Mouse (Mus musculus): ENCODE data around the gene Cbl. TPM values are rescaled to one million over a fixed set of nuclear protein-coding genes. Genes with fewer than 3 reads are reported as not detected.

The Cbl gene
- polyA plus RNA-seq, 1 experiment from 2014 or later = 21.9 TPM

DNA sequence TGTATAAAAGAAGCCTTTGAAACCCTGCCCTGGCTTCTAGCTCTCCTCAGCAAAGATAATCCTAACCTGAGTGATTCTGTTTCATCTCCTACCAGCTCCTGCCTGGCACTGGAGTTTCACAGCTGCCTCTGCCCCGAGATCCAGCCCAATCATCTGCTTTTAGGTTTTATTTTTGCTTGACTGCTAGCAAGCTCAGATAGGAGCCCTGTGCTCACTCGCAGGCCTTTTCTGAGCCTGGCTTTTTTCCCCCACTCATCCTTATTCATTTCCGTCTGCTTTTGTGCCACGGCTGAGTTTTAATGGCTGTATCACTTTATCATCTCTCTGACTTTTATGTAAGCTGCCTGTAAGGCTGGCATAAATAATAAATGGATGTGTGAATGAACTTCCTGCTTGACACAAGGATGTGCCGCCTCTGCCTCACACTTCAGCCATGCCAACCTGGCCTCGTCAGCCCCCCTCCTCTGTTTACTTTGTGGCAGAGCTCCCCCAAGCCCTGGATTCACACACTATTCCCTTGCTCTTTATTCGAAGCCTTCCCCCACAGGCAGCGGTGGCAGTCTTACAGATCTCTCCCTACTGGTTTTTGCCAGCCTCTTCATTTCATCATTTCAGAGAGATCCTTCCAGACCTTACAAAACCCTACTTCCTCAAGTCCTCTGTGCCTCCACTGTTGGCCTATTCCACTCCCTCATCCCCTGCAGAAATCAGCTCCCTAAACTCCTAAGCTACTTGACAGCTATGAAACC, 32.8 kb upstream of the Cbl start:
- DNase-seq (no peak), ATAC-seq (ENCODE audit: insufficient read depth) (no peak)
- H3K36me3 ChIP-seq (ENCODE audit: insufficient read depth) = no peaks in the 10 kb centered on the region
- TF ChIP-seq CTCF (IDR thresholded peaks at IDR 0.05; ENCODE audit: low read depth) = no peak
- peak overlapping the region; percentile 80; the same call in 1 of the 2 replicates for H3K27ac ChIP-seq (ENCODE audit: low read depth)
- peaks cover 10% of the 10 kb centered on the region for H3K4me1 ChIP-seq (ENCODE audit: insufficient read depth)
- H3K4me2 ChIP-seq = peak overlapping the region; percentile 79
- H3K4me3 ChIP-seq (ENCODE audit: low read depth, low read length) = no peak overlapping the region
- 37% methylated on average over 8 of the region's 8 CpGs for WGBS
- peak overlapping the region; percentile 79; the same call in 1 of the 2 replicates for H3K9ac ChIP-seq
- no peaks in the 10 kb centered on the region for H3K9me3 ChIP-seq (ENCODE audit: low read depth, low read length)
- H3K27me3 ChIP-seq (ENCODE audit: insufficient read depth, low read length) = no peaks in the 10 kb centered on the region

DNA sequence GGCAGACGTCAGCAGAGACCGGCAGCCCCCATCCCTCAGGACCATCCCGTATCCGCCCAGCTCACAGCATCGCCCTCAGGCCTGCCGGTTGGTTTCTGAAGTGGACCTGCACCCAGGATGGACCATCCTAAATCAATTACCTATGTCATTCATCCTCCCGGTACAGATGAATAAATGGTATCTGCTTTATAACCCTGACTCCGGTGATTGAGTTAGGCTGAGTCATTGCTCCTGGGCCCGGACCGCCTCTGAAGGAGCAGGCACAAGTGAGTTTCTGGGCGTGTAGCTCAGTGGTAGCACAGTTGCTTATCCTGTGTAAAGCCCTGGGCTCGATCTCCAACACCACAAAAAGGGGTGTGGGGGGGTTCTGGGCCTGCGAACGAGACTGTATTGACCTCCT, 27.5 kb upstream of the Cbl start:
- H3K4me3 ChIP-seq (ENCODE audit: low read depth, low read length) = no peak overlapping the region
- DNase-seq = no peak
- H3K9me3 ChIP-seq (ENCODE audit: low read depth, low read length) = no peaks in the 10 kb centered on the region
- no peaks in the 10 kb centered on the region for H3K27me3 ChIP-seq (ENCODE audit: insufficient read depth, low read length)
- WGBS = 83% methylated on average over 14 of the region's 14 CpGs
- no peaks in the 10 kb centered on the region; the same call in 1 of the 2 replicates for H3K4me1 ChIP-seq (ENCODE audit: insufficient read depth)
- no peak overlapping the region for H3K4me2 ChIP-seq
- no peak for ATAC-seq (ENCODE audit: insufficient read depth)
- no peak overlapping the region for H3K27ac ChIP-seq (ENCODE audit: low read depth)
- no peak for TF ChIP-seq CTCF (IDR thresholded peaks at IDR 0.05; ENCODE audit: low read depth)
- no peak overlapping the region for H3K9ac ChIP-seq
- H3K36me3 ChIP-seq (ENCODE audit: insufficient read depth) = no peaks in the 10 kb centered on the region

DNA sequence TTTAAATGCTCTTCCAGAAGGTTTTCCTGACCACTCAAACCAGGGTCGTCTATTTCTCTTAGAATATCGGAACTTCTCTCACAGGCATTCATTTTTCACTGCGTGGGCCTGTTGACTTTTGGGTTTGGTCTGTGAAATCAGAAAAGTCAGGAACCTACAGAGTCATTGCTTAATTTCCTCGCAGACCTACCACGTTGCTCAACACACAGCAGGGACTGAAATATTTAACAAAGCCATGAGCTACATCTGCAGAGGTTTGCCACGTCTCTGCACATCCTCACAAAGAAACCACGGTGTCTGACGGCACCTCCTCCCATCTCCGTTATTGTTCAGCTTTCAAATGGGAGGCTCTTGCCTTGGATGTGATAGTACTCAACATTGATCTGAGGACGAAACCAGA, 25.2 kb upstream of the Cbl start:
- Histone ChIP-seq H3K4me1 (ENCODE audit: insufficient read depth) (no peaks in the 10 kb centered on the region), H3K4me2 (no peak overlapping the region), H3K36me3 (ENCODE audit: insufficient read depth) (no peaks in the 10 kb centered on the region), H3K27ac (ENCODE audit: low read depth) (no peak overlapping the region), H3K4me3 (ENCODE audit: low read depth, low read length) (no peak overlapping the region), H3K27me3 (ENCODE audit: insufficient read depth, low read length) (no peaks in the 10 kb centered on the region), H3K9me3 (ENCODE audit: low read depth, low read length) (no peaks in the 10 kb centered on the region), H3K9ac (no peak overlapping the region)
- no peak for TF ChIP-seq CTCF (IDR thresholded peaks at IDR 0.05; ENCODE audit: low read depth)
- ATAC-seq (ENCODE audit: insufficient read depth) = no peak
- DNase-seq = no peak
- WGBS = 73% methylated on average over 10 of the region's 10 CpGs

DNA sequence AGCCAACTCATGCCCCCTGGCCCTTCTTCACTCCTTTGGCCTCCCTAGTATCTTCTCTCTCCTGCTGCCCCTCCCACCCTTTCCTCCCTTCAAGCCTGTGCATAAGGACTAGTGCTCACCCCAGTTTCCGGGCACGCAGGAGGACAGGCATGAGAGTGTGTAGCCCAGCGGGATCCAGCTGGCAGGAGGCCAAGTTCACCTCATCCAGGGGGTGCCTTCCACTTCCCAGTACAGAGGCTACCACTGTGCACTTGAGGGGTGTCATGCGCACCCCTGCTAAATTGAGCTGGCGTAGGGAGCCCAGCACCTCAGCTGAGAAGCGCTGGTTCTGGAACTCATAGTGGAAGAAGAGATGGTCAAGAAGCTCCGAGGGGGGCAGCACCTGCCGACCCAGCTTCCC, 22.4 kb upstream of the Cbl start:
- no peak overlapping the region for H3K4me2 ChIP-seq
- H3K27me3 ChIP-seq (ENCODE audit: insufficient read depth, low read length) = no peaks in the 10 kb centered on the region
- TF ChIP-seq CTCF (IDR thresholded peaks at IDR 0.05; ENCODE audit: low read depth) = no peak
- H3K4me3 ChIP-seq (ENCODE audit: low read depth, low read length) = no peak overlapping the region
- H3K4me1 ChIP-seq (ENCODE audit: insufficient read depth) = no peaks in the 10 kb centered on the region
- ATAC-seq (ENCODE audit: insufficient read depth) (no peak), DNase-seq (no peak)
- H3K9ac ChIP-seq = no peak overlapping the region
- WGBS = 71% methylated on average over 8 of the region's 8 CpGs
- no peaks in the 10 kb centered on the region for H3K36me3 ChIP-seq (ENCODE audit: insufficient read depth)
- H3K27ac ChIP-seq (ENCODE audit: low read depth) = no peak overlapping the region
- H3K9me3 ChIP-seq (ENCODE audit: low read depth, low read length) = no peaks in the 10 kb centered on the region

DNA sequence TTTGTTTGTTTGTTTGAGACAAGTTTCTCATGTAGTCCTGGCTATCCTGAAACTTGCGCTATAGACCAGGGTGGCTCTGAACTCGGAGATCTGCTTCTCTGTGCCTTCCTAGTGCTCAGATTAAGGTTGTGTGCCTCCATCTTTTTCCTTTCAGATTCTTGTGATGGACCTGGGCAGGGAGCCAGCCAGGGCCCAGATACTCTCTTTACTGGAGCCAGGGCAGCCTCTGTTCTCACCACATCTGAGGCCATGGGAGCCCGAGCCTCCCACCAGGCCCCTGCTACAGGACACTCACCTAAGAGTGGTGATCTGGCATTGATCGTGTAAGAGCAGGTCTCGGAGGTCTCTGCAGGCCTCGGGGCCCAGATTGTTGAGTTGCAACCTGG, 21.3 kb upstream of the Cbl start:
- Histone ChIP-seq H3K4me2 (no peak overlapping the region), H3K27me3 (ENCODE audit: insufficient read depth, low read length) (no peaks in the 10 kb centered on the region), H3K4me3 (ENCODE audit: low read depth, low read length) (no peak overlapping the region), H3K9ac (no peak overlapping the region), H3K27ac (ENCODE audit: low read depth) (no peak overlapping the region), H3K9me3 (ENCODE audit: low read depth, low read length) (no peaks in the 10 kb centered on the region), H3K4me1 (ENCODE audit: insufficient read depth) (no peaks in the 10 kb centered on the region), H3K36me3 (ENCODE audit: insufficient read depth) (no peaks in the 10 kb centered on the region)
- 66% methylated on average over 6 of the region's 6 CpGs for WGBS
- DNase-seq (peak; percentile 28), ATAC-seq (ENCODE audit: insufficient read depth) (no peak)
- no peak for TF ChIP-seq CTCF (IDR thresholded peaks at IDR 0.05; ENCODE audit: low read depth)

DNA sequence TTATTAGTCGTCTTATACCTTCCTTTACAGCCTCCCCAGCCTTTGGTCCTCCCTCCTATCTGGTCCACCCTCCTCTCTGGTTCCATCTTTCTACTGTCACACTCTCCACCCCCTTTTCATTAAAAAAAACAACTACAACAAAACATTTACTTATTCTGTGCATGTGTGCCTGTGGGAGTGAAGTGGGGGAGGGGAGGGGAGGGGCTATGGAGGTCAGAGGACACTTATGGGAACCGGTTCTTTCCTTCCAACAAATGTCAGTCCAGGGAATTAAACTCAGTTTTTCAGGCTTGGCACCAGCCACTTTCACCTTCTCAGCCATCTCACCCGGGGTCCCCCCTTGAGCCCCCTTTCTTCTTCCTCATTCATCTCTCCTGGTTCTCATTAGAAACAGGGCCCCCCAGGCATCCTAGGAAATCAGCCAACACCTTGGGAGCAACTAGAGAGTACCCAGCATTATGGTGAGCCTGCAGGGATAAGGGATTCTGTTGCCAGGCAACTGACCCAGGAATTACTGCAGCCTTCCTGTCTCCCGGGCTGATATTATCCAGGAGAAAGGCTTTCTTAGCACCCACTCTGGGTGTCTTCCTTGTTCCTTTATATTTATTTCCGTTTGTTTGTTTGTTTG, 20.8 kb upstream of the Cbl start:
- whole genome bisulfite sequencing = 12% methylated on average over 5 of the region's 5 CpGs
- no peak overlapping the region for H3K9ac ChIP-seq

DNA sequence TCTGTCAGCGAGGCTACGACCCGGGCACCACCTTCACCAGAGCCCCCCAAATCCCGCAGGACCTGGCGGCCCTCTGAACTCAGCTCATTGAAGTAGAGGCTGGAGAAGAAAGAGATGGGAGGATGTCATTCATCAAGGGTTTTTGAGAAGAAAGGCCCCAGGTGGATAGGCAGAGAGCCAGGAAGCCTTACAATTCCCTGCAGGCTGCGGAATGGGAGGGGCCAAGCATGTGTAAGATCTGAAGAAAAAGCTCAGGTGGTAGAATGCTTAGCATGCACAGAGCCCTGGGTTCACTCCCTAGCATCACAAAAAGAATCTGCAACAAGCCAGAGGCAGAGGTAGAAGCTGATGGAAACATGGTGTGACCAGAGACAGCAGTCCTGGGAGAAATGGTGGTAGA, 19.6 kb upstream of the Cbl start:
- Histone ChIP-seq H3K9me3 (ENCODE audit: low read depth, low read length) (no peaks in the 10 kb centered on the region), H3K27me3 (ENCODE audit: insufficient read depth, low read length) (no peaks in the 10 kb centered on the region), H3K36me3 (ENCODE audit: insufficient read depth) (no peaks in the 10 kb centered on the region), H3K4me2 (no peak overlapping the region), H3K27ac (ENCODE audit: low read depth) (no peak overlapping the region), H3K9ac (no peak overlapping the region), H3K4me1 (ENCODE audit: insufficient read depth) (no peaks in the 10 kb centered on the region), H3K4me3 (ENCODE audit: low read depth, low read length) (no peak overlapping the region)
- no peak for TF ChIP-seq CTCF (IDR thresholded peaks at IDR 0.05; ENCODE audit: low read depth)
- WGBS = 77% methylated on average over 6 of the region's 6 CpGs
- no peak for DNase-seq
- ATAC-seq (ENCODE audit: insufficient read depth) = no peak

More for the DNA sequence above, 20.8 kb upstream of the Cbl start:
- Histone ChIP-seq H3K4me1 (ENCODE audit: insufficient read depth) (no peaks in the 10 kb centered on the region), H3K4me3 (ENCODE audit: low read depth, low read length) (no peak overlapping the region), H3K36me3 (ENCODE audit: insufficient read depth) (no peaks in the 10 kb centered on the region), H3K27me3 (ENCODE audit: insufficient read depth, low read length) (no peaks in the 10 kb centered on the region), H3K9me3 (ENCODE audit: low read depth, low read length) (no peaks in the 10 kb centered on the region), H3K4me2 (no peak overlapping the region), H3K27ac (ENCODE audit: low read depth) (no peak overlapping the region)
- DNase-seq (no peak), ATAC-seq (ENCODE audit: insufficient read depth) (no peak)
- TF ChIP-seq CTCF (IDR thresholded peaks at IDR 0.05; ENCODE audit: low read depth) = no peak

All from lung, embryonic 14.5 days (tissue).